Mouse (Mus musculus) left cerebral cortex, adult 8-10 months (tissue): Measurements from ENCODE around the gene Borcs6. TPM values are rescaled to one million over a fixed set of nuclear protein-coding genes. Genes with fewer than 3 reads are reported as not detected.
A peak's percentile ranks its signal among the peaks of the same experiment; 100 is the strongest.

ENCODE experiments used
- DNase-seq, 2 experiments: peaks; one replicate each; pipeline ENCODE4 v3.0.0; 2022; ENCODE audit warnings: low spot score in 2 of 2
- total RNA-seq, 4 experiments: library from RNA; stranded (reverse); gene quantifications; 2 replicates each; pipeline ENCODE4 v1.2.4; 2022

Borcs6 gene
- total RNA-seq, 4 experiments from 2014 or later = 32.3 to 37.9 (median 33.5) TPM

DNA sequence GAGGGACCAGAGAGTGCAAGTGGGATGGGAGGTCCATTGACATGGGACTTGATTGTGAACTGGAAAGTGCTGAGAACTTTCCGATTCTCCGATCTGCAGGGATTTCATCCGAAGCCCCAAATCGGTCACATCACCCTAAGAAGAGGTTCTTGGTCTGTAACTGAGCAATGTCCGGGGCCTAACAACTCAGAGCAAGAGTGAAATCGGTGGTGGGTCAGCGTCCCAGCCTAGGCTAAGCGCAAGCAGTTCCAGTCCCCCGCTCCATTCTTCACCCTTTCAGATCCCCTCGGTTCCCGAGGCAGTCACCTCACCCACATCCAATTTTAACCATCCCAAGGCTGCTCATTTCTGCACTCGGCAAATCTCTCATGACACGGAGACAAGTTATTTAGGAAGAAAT, 10.6 kb downstream of the Borcs6 start:
- DNase-seq = peak in 1 of 2 experiments; percentile 26

DNA sequence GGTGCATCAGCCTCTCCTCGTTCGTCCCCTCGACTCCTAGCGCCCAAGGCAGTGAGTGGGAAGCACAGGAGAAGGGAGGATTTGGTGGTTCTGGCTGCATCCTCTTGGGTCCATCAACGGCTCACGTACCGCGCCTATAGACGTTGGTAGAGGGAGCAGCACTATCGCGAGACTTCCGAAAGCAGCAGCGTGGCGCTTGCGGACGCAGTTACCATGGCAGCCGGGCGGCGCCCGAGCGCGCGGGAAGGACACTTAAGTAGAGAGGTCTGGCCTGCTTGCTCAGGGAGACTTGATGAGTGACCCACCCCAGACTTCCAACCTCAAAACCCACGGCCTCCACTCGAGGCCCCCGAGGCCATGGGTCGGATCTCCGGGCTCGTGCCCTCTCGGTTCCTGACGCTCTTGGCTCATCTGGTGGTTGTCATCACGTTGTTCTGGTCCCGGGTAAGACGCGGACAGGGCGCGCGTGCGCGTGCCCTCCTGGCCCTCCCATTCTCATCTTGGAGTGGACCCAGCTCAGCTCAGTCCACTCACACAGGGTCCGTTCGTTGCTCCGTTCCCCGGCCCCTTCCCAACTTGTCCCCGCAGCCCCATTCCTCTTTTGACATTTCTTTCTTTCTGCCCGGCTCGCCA, 11.2 kb downstream of the Borcs6 start, which contains the start of gene Tmem107:
Gene Tmem107 (plus strand): TSS at position 217 of the 633 bp plus-strand sequence.
- DNase-seq = peak; percentile 90 to 94

DNA sequence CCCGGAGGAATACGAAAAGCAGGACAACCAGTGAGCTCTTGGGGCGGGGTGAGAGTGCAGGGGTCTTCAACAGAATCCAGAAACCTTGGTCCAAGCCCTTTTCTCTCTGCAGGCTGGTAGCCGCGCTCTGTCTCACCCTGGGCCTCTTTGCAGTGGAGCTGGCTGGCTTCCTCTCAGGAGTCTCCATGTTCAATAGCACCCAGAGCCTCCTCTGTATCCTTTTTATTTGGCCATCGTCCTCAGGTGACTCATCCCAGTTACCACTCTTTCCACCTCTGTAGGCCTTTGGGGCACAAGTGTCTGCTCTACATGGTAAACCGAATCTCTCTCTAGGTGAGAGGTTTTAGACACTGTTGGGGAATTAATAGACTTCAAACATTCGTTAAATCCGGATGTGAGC, 11.7 kb downstream of the Borcs6 start:
- DNase-seq = no peak

DNA sequence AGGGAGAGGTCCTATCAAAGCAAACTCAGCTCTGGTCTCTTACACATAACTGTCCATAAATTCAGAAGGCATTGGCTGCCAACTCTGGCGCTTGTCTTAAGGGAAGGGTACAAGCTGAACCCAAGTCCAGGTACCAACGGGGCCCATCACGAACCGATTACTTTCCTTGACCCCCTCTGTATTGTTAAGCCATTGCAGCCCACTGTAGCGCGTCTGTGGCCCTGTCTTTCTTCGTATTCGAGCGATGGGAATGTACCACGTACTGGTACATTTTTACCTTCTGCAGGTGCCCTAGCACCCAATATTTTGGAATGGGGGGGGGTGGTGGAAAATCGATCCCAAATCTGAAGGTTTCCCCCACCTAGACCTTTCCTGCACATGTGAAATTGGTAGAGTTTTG, 12.7 kb downstream of the Borcs6 start:
- DNase-seq = no peak

DNA sequence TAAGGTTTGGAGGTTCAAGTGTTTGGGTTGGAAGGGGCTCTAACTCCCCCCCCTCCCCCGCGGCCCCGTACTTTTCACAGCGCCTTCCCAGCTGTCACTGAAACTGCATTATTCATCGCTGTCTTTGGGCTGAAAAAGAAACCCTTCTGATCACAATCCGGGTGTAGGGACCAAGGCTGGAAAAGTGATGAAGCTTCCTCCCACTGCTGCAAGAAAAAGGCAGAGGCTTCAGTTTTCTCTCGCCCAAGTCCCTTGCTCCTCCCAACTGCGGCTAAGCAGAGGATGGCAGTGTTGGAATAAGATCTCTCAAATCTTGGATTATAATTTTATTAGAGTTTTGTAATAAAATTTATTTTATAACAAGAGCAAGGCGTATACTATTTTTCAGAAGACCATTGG, 13.1 kb downstream of the Borcs6 start:
- no peak for DNase-seq

DNA sequence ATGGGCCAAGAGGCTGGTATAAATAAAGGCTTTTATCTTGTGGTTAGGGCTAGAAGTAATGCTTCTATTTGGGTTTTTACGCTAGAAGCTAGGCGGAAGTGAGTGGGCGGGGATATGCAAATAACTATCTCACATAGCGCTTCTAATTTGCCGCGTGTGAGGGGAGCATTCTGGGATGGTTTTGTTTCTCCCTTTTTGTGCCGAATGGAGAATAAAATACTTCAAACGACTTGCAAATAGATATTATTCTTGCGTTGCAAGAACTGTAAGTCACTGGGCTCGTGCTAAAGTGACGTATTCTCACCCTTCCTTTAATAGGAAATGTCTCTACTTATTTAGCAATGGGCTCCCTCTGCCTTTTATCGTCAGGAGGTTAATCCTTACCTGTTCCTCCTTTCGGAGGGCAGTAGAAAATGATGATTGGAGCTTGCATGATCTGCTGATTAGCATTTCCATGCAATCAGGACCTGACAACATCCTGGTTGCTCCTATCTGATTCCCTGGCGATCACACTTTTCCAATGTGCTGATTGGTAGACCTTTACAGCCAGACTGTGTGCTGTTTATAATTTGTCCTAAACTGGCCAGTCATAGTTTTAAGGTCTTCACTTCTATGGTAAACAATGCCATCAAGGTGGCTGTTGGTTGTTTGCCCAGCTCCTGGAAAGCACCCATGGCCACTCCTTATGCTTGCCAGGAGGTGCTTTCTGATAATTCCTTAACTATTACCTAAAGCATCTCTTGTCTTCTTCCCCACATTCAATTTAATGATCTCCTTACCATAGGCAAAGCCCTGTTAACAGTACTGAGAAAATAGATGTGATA, 13.8 kb downstream of the Borcs6 start:
- DNase-seq = peak; percentile 64 to 90

DNA sequence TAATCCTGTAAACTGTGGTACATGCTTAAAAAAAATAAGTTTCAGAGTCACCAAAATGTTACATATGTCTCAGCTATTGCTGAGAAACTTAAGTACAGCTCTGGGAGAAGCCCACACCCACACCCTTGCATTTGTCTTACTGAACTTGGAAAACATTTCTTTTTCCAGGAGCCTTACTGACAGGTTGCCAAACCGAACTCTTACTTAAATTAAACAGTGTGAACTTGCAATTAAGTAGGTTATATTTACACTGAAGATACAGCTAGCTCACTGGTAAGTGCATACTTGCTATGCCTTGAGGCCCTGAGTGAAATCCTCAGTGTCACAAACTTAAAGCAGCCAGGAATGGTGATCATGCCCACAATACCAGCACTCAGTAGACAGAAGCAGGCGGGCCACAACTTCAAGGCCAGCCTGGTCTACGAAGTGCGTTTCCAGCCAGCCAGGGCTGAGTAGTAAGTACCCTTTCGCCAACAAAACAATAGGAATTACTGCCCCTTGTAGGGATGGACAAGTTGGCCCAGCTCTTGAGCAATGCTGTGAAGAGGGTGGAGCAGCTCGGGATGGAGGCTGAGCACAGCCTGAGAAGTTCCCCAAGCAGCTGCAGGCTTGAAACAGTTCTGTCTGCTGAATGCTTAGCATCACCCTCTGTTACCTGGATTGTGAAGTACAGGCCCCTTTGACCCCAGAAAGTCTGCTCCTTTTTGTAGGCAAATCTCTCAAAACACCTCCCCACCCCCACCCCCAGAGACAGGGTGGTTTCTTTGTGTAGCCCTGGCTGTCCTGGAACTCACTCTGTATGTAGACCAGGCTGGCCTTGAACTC, 14.6 kb downstream of the Borcs6 start:
- DNase-seq = no peak

DNA sequence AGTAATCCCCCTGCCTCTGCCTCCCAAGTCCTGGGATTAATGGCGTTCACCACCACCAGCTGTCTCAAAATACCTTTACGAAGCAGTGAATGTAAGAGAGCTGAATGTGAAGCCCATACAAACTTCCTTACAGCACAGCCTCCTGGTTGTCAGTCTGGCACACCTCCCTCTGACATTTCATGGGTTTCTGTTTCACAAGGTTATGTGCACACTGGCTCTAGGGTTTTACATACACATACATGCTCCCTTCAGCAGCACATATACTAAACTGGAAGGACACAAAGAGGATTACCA, 15.2 kb downstream of the Borcs6 start:
- DNase-seq = no peak

DNA sequence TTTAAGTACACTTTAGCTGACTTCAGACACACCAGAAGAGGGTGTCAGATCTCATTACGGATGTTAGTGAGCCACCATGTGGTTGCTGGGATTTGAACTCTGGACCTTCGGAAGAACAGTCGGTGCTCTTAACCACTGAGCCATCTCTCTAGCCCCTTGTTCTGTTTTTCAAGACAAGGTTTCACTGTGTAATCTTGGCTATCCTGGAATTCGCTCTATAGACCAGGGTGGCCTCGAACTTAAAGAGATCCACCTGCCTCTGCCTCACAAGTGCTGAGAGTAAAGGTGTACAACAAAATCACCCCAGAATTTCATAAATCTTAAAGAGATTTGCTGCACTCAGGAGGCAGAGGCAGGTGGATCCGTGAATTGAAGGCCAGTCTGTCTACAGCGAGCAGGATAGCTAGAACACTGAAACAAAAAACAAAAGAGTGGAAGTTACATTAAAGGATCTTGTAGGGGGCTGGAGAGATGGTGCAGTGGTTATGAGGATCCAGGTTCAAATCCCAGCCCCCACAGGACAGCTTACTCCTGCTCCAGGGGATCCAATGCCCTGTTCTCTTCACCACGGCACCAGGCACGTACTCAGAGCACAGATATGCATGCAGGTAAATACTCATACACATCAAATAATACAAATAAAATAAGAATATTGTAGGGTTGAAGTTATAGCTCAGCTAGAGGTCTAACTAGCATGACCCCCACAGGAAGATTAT, 16.4 kb downstream of the Borcs6 start:
- no peak for DNase-seq

DNA sequence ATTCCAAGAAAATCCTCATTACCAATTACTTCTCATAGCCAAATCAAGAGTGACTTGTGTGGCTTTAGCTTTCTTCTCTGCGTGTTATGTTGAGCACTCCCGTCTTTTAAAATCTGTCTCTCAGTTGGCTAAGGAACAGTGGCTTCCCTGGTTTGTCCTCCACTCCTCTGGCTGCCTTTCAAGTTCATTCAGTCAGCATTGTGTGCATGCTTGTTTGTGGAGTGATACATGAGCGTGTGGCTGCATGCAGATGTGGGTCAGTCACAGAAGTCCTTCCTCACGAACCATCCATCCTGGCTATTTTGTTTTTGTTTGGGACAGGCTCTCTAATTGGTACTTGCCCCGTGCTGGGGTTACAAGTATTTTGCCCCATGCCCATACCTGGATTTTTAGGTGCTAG, 17.1 kb downstream of the Borcs6 start:
- DNase-seq = no peak

DNA sequence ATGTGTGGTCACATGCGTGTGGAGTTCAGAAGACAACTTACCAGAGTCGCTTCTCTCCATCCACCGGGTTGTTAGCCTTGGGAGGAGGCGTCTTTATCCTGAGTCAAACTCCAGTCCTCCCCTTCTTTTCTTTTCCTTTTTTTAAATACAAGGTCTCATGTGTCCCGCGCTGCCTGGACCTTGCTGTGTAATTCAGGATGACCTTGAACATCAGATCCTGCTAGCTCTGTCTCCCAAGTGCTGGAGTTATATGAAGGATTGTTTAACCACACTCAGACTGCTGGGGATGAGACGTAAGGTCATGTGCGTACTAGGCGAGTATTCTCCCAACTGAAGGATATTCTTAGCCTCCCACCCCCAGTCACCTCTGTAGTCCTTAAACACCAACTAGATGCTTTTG, 17.8 kb downstream of the Borcs6 start:
- DNase-seq = no peak

DNA sequence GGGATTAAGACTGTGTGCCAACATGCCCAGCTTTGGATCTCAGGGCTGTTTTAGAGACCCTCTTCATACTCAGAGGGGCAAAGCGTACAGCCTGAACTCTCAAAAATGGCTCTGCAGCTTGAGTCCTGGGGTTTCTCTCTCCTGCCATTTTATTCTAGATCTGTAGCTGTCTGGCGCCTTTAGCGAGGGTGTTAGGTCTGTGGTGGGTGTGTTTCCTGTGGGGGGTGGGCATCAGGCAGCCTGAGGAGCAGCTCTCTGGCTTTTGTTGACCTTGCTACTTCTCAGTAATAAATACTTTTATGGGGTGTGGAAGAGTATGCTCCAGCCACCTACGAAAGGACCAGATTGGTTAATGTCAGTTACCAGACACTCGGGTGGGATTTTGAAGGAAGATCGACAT, 18.5 kb downstream of the Borcs6 start:
- no peak for DNase-seq

DNA sequence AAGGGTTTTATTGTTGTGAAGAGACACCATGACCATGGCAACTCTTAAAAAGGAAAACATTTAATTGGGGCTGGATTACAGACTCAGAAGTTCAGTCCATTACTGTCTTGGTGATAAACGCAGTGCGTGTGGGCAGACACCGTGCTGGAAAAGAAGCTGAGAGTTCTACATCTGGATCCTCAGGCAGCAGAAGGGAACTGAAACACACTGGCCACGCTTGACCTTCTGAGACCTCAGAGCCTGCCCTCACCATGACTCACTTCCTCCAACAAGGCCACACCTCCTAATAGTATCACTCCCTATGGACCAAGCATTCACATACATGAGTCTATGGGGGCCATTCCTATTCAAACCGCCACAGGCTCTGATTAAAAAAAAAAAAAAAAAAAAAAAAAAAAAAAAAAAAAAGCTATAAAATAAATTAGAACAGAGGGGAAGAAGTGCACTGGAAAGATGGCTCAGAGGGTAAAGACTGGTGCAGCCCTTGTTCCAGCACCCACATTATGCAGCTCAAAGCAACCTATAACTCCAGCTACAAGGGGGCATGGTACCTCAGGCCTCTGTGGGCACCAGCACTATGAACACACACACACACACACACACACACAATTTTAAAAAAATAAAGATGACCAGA, 19.4 kb downstream of the Borcs6 start:
- no peak for DNase-seq

DNA sequence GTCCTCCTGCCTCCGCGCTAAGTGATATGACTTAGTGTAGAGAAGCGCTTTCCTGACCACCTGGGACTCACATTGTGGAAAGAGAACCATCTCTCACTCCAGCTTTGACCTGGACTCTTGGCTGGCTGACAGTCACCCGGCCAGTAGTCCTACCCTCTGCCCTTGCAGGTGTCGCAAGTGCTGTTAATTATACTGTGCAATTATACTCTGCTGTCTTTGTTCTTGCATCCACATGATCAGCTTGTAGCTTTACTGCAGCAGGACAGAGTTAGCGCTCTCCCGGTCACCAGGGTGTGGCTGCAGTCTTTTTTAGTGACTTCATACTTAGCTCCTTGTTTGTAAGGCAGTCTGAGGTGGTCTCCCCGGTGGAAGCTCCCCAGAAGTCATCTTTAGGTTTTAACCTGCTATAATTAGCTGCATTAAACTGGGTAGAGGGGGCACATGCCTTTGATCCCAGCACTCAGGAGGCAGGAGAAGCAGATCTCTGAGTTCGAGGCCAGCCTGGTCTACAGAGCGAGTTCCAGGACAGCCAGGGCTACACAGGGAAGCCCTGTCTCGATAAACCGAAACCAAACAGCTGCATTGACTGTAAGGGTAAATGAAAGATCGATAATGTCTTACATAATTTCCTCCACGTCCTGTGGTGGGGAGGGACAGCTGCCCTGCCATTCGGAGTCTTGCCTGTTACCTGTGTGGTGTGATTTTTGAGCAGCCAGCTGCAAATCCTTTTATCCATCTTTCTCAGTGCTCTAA, 20.8 kb downstream of the Borcs6 start:
- DNase-seq = no peak

DNA sequence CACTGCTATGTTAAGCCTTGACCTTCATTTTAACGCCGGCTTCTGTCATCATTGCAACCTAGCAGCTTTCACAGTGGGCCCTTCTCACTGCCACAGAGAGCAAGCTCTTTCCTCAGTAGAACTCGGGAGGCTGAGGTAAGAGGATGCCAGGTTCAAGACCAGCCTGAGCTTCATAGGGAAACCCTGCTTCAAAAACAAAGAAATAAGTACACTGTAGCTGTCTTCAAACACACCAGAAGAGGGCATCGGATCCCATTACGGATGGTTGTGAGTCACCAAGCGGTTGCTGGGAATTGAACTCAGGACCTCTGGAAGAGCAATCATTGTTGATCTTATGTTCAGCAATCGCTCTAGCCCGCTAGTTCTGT, 21.3 kb downstream of the Borcs6 start:
- no peak for DNase-seq

DNA sequence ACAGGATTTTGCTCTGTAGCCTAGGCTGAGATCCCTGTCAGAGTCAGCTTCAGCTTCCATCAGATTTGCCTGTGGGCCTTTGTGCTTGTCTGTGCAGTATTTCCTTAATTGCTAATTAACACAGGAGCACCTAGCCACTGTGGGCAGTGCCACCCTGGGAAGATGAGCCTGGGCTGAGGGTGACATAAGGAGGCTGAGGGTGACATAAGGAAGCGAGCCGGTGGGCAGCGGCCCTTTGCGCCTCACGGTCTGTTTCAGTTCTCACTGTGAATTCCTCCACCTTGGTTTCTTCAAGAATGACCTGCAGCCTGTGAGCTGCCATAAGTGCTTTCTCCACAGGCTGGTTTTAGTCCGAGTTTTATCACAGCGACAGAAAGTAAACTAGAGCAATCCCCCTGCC, 22.1 kb downstream of the Borcs6 start:
- no peak for DNase-seq

DNA sequence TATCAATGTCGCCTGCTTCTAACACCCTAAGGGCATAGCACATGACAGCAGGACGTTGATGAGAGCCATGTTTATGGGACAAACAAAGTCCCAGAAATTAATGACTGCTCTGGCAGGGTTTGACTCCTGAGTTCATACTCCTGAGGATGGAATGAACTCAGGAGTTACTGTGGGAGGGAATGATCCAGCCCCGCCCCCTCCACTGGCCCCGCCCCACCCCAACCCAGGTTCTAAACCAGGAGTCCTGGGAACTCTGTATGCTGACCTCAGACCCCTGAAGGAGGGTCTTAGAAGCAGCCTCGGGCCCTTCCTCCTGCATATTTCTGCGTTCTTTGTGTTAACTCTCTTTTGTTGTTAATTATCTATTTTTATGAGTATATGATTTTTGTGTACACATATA, 26.1 kb downstream of the Borcs6 start:
- DNase-seq = no peak

DNA sequence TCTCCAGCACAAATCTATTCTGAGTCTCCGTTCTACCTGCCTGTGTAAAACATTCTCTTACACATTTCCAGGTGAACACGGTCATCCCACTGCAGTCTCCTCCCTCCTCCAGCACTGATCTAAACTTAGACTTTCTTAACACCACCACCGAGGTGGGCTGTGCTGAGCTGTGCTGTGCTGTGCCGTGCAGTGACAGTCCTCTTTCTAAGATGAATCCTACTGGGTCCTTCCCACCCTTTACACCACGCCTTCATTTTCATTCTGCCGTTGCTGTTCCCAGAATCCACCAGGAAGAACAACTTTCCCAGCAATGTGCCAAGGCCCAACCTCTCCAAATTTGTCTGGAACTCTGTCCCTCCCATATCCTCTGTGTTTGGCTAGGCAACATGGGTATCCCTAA, 26.9 kb downstream of the Borcs6 start:
- DNase-seq = peak in 1 of 2 experiments; percentile 78

DNA sequence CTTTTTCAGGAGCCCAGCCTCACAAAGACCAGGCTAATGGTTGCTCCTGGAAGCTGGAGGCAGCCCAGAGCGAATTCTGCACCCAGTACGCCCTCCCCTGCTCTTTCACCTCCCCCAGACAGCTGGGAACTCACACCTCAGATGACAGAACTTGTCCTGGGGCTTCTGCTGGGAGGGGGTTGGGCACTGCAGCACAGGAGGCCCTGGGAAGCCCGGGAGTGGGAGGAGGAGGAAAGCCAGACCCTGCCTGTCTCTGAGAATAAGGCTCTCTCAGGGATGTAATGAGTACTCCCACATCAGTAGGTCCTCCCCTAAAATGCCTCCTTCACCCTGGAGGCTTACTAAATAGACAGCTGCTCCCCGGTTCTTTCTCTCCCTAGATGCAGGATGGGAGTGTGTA, 27.6 kb downstream of the Borcs6 start:
- DNase-seq = no peak

DNA sequence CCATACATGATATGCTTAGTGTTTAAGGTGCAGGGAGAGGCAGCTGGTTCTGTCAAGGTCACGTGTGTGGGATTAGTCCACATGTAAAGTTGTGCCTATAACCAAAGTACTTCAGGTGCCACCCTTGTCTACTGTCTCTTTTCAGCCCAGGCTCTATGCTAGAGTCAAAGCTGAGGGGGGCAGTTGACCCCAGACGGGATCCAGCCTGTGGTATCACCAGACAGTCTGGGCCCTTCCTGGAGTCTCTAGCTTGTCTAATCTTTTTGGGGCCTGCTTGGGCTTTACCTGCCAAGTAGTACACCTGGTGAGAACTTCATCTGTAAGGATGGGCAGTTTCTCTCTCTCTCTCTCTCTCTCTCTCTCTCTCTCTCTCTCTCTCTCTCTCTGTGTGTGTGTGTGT, 28.1 kb downstream of the Borcs6 start:
- DNase-seq = no peak
